Mouse (Mus musculus) kidney, adult 2 months (tissue): ENCODE measurements at regions not wholly inside any gene's neighbourhood (a gene's known extent, or its start where the extent isn't known, plus 50 kb on each side); places are given as distances from the start of the nearest gene placed in this dataset.

Experiments
- CTCF ChIP-seq: fragments of 200-500 bp; conservative IDR thresholded peaks from 2 replicates; pipeline ENCODE4 v1.5.1; 2011; ENCODE audit warnings: low read depth, mild to moderate bottlenecking, control low read depth, low read length, moderate library complexity, mixed read lengths; ENCODE audit not compliant: insufficient read depth, insufficient read length
- POLR2A ChIP-seq: fragments of 200-500 bp; IDR thresholded peaks from one replicate; pipeline ENCODE4 v1.6.1; 2011; ENCODE audit warnings: low read depth, low read length, control low read depth

GRCm38 (mm10) chr12:8109203-8109770 lies 98.6 kb upstream of the Ldah start:
- TF ChIP-seq CTCF (no peak), POLR2A (no peak)
